Mouse (Mus musculus) bone marrow macrophage, adult 2 months (primary cell): ENCODE results near the gene Sp7. TPM values are rescaled to one million over a fixed set of nuclear protein-coding genes. Genes with fewer than 3 reads are reported as not detected.

Experiments used
- H3K27ac ChIP-seq: 2 replicates; pipeline ENCODE4 v1.5.1; 2012; ENCODE audit warnings: low read depth, low read length; ENCODE audit not compliant: insufficient read depth
- H3K4me1 ChIP-seq: 2 replicates; pipeline ENCODE4 v1.6.1; 2012; ENCODE audit warnings: low read length; ENCODE audit not compliant: control insufficient read depth, insufficient read depth
- H3K4me3 ChIP-seq: 2 replicates; pipeline ENCODE4 v1.5.1; 2012; ENCODE audit warnings: mild to moderate bottlenecking, low read length, moderate library complexity; ENCODE audit not compliant: insufficient read depth
- CTCF ChIP-seq: IDR thresholded peaks from 2 replicates; pipeline ENCODE4 v1.5.1; 2012; ENCODE audit warnings: low read depth, mild to moderate bottlenecking, low read length, moderate library complexity
- POLR2A ChIP-seq: IDR thresholded peaks from 2 replicates; pipeline ENCODE4 v1.6.1; 2012; ENCODE audit warnings: mild to moderate bottlenecking, low read depth, low read length, borderline replicate concordance
- polyA plus RNA-seq: library from polyadenylated mRNA; stranded (reverse); fragments of >200 nt; gene quantifications from 2 replicates; pipeline ENCODE4 v1.2.4, GENCODE M21; 2012; ENCODE audit not compliant: missing spikeins, insufficient read depth, insufficient read length

Sp7 gene
- polyA plus RNA-seq: 0.25 TPM in 1 of 2 replicates, not detected in the other

DNA sequence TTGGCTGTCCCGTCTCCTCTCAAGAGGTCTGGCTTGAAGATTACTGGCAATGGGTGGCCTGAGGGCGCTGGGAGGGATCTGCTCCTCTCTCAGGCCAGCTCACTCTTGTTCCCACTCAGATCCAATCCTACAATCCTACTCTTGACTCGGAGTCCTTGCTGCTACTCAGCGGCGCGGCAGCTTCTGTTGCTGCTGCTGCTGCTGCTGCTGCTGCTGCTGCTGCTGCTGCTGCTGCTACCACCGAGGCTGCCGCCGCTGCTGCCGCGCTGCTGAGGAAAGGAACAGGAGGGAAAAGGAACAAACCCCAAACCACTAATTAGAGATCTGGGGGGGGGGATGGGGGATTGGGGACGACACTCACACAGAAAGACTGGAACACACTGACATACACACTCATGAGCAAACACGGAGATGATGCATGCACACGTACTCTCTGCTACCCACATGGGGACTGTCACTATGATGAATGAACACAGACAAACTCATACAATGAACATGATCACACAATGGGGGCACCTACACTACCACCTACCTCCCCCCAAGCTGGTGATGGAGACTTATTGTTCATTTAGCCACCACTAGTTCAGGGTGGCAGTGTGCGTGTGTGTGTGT lies at the start of gene Sp7:
Gene Sp7, minus strand, starts transcription at position 450 of the 612 bp plus-strand sequence.
- TF ChIP-seq CTCF (no peak), POLR2A (no peak)
- H3K27ac ChIP-seq: no peak within 1 kb of the TSS
- H3K4me1 ChIP-seq: no peaks in the 10 kb centered on the region
- no peak within 1 kb of the TSS for H3K4me3 ChIP-seq

DNA sequence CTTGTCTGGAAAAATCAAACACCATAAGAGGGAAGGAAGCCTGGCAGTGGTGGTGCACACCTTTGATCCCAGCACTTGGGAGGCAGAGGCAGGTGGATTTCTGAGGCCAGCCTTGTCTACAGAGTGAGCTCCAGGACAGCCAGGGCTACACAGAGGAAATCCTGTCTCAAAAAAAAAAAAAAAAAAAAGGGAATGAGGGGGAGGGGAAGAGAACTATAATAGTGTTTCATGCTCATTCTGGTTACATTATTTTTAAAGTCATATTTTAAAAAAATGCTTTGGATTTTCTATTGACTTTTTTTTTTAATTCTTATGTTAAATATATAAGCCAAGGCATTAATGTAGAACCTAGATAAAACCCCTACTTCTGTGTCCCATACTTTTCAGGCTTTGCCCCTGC lies 46.7 kb upstream of the Sp7 start:
- no peak for TF ChIP-seq CTCF
- TF ChIP-seq POLR2A: no peak
- Histone ChIP-seq H3K4me3 (no peak overlapping the region), H3K4me1 (peaks cover 36% of the 10 kb centered on the region), H3K27ac (no peak overlapping the region)

DNA sequence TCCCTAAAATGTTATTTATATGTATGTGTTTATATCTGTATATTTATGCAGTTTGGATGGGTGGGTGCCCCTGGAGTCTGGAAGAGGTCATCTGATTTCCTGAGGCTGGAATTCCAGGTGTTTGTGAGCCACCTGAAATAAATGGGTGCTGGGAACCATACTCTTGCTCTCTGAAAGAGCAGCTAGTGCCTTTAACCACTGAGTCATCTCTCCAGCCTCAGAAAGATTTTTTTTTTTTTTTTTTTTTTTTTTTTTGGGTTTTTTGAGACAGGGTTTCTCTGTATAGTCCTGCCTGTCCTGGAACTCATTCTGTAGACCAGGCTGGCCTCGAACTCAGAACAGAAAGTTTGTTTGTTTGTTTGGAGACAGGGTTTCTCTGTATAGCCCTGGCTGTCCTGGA lies 44.1 kb upstream of the Sp7 start:
- Histone ChIP-seq H3K4me1 (peaks cover 46% of the 10 kb centered on the region), H3K27ac (no peak overlapping the region), H3K4me3 (no peak overlapping the region)
- TF ChIP-seq CTCF (no peak), POLR2A (no peak)

DNA sequence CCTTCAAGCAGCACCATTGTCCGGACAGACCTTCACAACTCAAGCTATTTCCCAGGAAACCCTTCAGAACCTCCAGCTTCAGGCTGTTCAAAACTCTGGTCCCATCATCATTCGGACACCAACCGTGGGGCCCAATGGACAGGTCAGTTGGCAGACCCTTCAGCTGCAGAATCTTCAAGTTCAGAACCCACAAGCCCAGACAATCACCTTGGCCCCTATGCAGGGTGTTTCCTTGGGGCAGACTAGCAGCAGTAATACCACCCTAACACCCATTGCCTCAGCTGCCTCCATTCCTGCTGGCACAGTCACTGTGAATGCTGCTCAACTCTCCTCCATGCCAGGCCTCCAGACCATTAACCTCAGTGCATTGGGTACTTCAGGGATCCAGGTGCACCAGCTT lies 42.3 kb upstream of the Sp7 start:
- Histone ChIP-seq H3K4me1 (peaks cover 45% of the 10 kb centered on the region), H3K27ac (no peak overlapping the region), H3K4me3 (no peak overlapping the region)
- TF ChIP-seq POLR2A (no peak), CTCF (no peak)

DNA sequence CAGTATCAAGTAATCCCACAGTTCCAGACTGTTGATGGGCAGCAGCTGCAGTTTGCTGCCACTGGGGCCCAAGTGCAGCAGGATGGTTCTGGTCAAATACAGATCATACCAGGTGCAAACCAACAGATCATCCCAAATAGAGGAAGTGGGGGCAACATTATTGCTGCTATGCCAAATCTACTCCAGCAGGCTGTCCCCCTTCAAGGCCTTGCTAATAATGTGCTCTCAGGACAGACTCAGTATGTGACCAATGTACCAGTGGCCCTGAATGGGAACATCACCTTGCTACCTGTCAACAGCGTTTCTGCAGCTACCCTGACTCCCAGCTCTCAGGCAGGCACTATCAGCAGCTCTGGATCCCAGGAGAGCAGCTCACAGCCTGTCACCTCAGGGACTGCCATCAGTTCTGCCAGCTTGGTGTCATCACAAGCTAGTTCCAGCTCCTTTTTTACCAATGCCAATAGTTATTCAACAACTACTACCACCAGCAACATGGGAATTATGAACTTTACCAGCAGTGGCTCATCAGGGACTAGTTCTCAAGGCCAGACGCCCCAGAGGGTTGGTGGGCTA lies 41.7 kb upstream of the Sp7 start:
- Histone ChIP-seq H3K27ac (no peak overlapping the region), H3K4me1 (peaks cover 42% of the 10 kb centered on the region), H3K4me3 (no peak overlapping the region)
- TF ChIP-seq POLR2A (no peak), CTCF (no peak)

DNA sequence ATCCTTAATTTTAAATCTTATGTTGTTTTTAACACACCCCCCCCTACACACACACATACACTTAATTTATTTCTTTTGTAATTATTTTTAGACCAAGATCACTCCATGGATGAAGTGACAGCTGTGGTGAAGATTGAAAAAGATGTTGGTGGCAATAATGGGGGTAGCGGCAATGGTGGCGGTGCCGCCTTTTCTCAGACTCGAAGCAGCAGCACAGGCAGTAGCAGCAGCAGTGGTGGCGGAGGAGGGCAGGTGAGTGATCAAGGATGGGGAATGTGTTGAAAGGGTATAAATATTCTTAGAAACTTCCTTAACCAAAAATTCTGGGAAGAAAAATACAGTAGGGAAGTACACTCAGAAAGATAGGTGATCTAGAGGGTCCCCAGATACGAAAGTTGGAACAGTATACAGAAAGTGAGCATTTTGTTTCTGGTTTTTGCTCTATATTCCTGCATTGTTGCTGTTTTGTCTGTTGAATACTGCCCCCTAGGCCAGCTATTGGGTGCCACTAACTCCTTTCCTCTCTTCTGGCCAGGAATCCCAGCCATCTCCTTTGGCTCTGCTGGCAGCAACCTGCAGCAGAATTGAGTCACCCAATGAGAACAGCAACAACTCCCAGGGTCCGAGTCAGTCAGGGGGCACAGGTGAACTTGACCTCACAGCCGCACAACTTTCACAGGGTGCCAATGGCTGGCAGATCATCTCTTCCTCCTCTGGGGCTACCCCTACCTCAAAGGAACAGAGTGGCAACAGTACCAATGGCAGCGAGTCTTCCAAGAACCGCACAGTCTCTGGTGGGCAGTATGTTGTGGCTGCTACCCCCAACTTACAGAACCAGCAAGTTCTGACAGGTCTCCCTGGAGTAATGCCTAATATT lies 40.9 kb upstream of the Sp7 start:
- no peak overlapping the region for H3K4me3 ChIP-seq
- TF ChIP-seq POLR2A (no peak), CTCF (no peak)
- H3K27ac ChIP-seq: no peak overlapping the region

DNA sequence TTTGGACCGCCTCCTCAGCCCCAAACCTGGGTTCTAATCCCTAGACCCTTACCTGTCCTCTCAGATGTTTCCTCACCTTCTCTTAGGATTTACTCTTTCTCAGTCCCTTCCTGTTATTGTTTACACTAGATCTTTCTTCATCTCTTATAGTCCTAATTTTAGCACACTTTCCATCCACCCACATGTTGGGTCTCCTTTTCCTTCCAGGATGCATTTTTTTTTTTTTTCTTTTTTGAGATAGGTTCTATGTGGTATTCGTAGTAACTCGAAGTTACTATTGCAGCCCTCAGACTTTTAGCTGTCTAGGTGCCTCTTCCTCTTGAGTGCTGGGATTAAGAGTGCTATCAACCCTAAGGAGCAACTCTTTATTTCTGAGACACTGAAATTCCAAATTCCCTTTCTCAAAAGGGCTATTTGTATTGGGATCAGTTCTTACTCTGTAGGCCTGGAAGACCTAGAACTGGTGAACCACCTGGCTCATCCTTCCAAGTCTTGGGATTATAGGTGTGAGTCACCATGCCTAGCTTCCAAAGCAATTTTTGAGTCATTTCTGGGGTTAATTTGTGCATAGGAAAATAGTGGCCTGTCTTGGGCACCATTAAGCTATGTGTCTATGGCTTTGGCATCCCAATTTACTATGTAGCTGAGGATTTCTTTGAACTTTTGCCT lies 40.1 kb upstream of the Sp7 start:
- TF ChIP-seq CTCF (no peak), POLR2A (no peak)
- Histone ChIP-seq H3K4me3 (peak overlapping the region; percentile 41), H3K27ac (0 out of 2 replicates have a peak overlapping the region, but pooled peaks have one; percentile 12), H3K4me1 (peaks cover 32% of the 10 kb centered on the region)

More for the DNA sequence above, 40.9 kb upstream of the Sp7 start:
- peaks cover 37% of the 10 kb centered on the region for H3K4me1 ChIP-seq

DNA sequence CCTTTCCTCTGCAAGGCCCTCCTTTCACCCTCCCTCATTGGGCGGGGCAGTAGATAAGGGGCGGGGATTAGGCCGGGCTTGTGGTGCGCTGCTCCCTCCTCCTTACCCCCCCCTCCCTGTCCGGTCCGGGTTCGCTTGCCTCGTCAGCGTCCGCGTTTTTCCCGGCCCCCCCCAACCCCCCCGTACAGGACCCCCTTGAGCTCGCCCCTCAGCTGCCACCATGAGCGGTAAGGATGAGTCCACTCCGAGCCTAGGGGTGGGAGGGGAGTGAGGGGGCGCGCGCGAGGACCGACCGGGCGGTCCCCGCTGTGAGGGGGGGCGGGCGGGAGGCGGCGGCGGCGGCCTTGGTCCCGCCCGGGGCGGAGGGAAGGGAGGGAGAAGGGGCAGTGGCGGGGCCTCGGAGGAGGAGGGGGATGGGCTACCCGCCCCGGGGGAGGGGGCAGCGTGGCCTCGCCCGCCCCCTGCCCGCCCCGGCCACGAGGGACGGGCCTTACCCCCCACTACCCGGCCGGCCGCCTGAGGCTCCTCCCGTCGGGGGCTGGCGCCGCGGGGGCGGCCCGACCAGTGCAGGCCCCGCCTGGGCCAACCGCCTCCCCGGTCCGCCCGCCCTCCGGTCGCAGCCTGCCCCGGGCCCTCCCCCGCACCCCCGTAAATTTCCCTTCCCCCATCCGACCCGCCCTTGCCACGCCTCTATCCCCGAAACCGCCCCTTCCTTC lies 39.4 kb upstream of the Sp7 start:
- H3K4me1 ChIP-seq: peaks cover 27% of the 10 kb centered on the region

DNA sequence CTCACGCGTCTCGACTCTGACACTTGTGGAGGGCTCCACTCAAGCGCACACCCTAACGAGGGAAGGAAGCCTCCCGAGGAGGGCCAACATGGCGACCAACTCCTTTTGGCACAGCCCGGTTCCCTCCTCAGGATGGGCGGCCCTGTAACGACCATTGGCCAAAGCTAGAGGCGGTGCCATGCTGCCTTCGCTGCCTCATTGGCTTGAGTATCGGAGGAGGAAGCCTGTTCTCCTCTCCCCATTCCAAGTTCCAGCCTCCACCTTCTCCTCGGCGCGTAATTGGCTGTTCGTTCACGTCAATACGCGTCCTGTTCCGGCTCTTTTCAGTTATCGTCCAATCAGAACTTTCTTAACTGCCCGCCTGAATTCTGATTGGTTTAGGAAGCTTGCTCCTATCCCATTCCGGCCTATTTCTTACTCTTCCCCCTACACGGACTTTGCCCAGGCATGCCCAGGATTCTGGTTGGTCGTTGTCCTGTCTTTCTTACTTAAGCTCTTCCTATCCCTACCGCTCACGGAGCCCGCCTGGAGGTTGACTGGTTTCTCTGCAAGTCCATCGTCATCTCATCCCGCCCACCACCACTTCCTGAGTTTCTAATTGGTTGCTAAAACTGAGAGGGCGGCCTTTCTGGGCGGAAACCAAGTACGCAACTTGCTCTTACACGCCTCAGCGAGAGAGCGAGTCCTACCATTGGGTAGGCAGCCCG lies 38.7 kb upstream of the Sp7 start, which contains the start of gene Sp1:
Gene Sp1, plus strand, starts transcription at position 655 of the 707 bp plus-strand sequence.
- H3K4me3 ChIP-seq: peak within 1 kb of the TSS; percentile 67
- TF ChIP-seq POLR2A: no peak
- no peak for TF ChIP-seq CTCF
- peak within 1 kb of the TSS; percentile 97 for H3K27ac ChIP-seq
- peaks cover 26% of the 10 kb centered on the region for H3K4me1 ChIP-seq

More for the DNA sequence above, 39.4 kb upstream of the Sp7 start:
- Histone ChIP-seq H3K4me3 (peak overlapping the region; percentile 41), H3K27ac (peak overlapping the region; percentile 35; the same call in 1 of the 2 replicates)
- TF ChIP-seq CTCF (no peak), POLR2A (no peak)
